Mouse (Mus musculus): ENCODE measurements around the gene Nploc4. TPM values are rescaled to one million over a fixed set of nuclear protein-coding genes. Genes with fewer than 3 reads are reported as not detected.

The Nploc4 gene
- total and polyA plus RNA-seq, 2 experiments from 2014 or later, result 28.3 to 65.8 TPM

- H3K9me3 ChIP-seq (ENCODE audit: low read length), result no peaks in the 10 kb centered on the region
- no peak for TF ChIP-seq CTCF (IDR thresholded peaks at IDR 0.05; ENCODE audit: low read depth)
- WGBS, result 75% methylated on average over 6 of the region's 6 CpGs
These were observed 6.6 kb upstream of the Nploc4 start for GRCm38 (mm10) chr11:120444106-120444505.

GRCm38 (mm10) chr11:120442765-120443280, 5.3 kb upstream of the Nploc4 start:
- DNase-seq (ENCODE audit: low spot score) (no peak), ATAC-seq (no peak)
- Histone ChIP-seq H3K9me3 (ENCODE audit: low read length) (no peaks in the 10 kb centered on the region), H3K9ac (replicated peaks; ENCODE audit: low read length) (no peak overlapping the region), H3K27me3 (ENCODE audit: insufficient read depth, low read length) (no peaks in the 10 kb centered on the region), H3K27ac (no peak overlapping the region), H3K4me1 (ENCODE audit: insufficient read depth, low read length) (no peaks in the 10 kb centered on the region), H3K4me2 (ENCODE audit: low read depth, low read length) (no peak overlapping the region), H3K4me3 (ENCODE audit: low read length) (no peak overlapping the region), H3K36me3 (ENCODE audit: insufficient read depth, low read length) (no peaks in the 10 kb centered on the region)
- WGBS, result 88% methylated on average over 3 of the region's 3 CpGs
- TF ChIP-seq CTCF (IDR thresholded peaks at IDR 0.05; ENCODE audit: low read depth), result no peak

More at GRCm38 (mm10) chr11:120444106-120444505, 6.6 kb upstream of the Nploc4 start:
- Histone ChIP-seq H3K27me3 (ENCODE audit: insufficient read depth, low read length) (no peaks in the 10 kb centered on the region), H3K4me2 (ENCODE audit: low read depth, low read length) (no peak overlapping the region), H3K4me3 (ENCODE audit: low read length) (no peak overlapping the region), H3K4me1 (ENCODE audit: insufficient read depth, low read length) (no peaks in the 10 kb centered on the region), H3K9ac (replicated peaks; ENCODE audit: low read length) (no peak overlapping the region), H3K27ac (no peak overlapping the region), H3K36me3 (ENCODE audit: insufficient read depth, low read length) (no peaks in the 10 kb centered on the region)
- DNase-seq (ENCODE audit: low spot score), result no peak
- ATAC-seq, result no peak

GRCm38 (mm10) chr11:120442344-120442743, 4.8 kb upstream of the Nploc4 start, which contains the start of gene Tspan10:
Tspan10 (plus strand) TSS chr11:120442644.
- WGBS, result 88% methylated on average over 3 of the region's 3 CpGs
- TF ChIP-seq CTCF (IDR thresholded peaks at IDR 0.05; ENCODE audit: low read depth), result no peak
- ATAC-seq, result no peak
- Histone ChIP-seq H3K4me3 (ENCODE audit: low read length) (no peak within 1 kb of the TSS), H3K9me3 (ENCODE audit: low read length) (no peaks in the 10 kb centered on the region), H3K9ac (replicated peaks; ENCODE audit: low read length) (no peak within 1 kb of the TSS), H3K4me1 (ENCODE audit: insufficient read depth, low read length) (no peaks in the 10 kb centered on the region), H3K27me3 (ENCODE audit: insufficient read depth, low read length) (no peaks in the 10 kb centered on the region), H3K4me2 (ENCODE audit: low read depth, low read length) (no peak within 1 kb of the TSS), H3K36me3 (ENCODE audit: insufficient read depth, low read length) (no peaks in the 10 kb centered on the region), H3K27ac (no peak within 1 kb of the TSS)
- DNase-seq (ENCODE audit: low spot score), result no peak

- Histone ChIP-seq H3K4me1 (ENCODE audit: insufficient read depth, low read length) (peaks cover 10% of the 10 kb centered on the region), H3K9ac (replicated peaks; ENCODE audit: low read length) (peak overlapping the region; percentile 96), H3K4me2 (ENCODE audit: low read depth, low read length) (peak overlapping the region; percentile 75), H3K27me3 (ENCODE audit: insufficient read depth, low read length) (no peaks in the 10 kb centered on the region), H3K9me3 (ENCODE audit: low read length) (no peaks in the 10 kb centered on the region), H3K27ac (peak overlapping the region; percentile 83; the same call in 1 of the 2 replicates), H3K36me3 (ENCODE audit: insufficient read depth, low read length) (peaks cover 20% of the 10 kb centered on the region; the same call in 1 of the 2 replicates), H3K4me3 (ENCODE audit: low read length) (peak overlapping the region; percentile 98)
- no peak for TF ChIP-seq CTCF (IDR thresholded peaks at IDR 0.05; ENCODE audit: low read depth)
- 23% methylated on average over 12 of the region's 12 CpGs for WGBS
- DNase-seq (ENCODE audit: low spot score) (no peak), ATAC-seq (no peak)
These were observed 413 bp upstream of the Nploc4 start for GRCm38 (mm10) chr11:120437857-120438385.

GRCm38 (mm10) chr11:120426727-120427126, 10.8 kb downstream of the Nploc4 start:
- no peaks in the 10 kb centered on the region for H3K4me1 ChIP-seq (ENCODE audit: insufficient read depth, low read length)
- H3K27ac ChIP-seq, result no peak overlapping the region
- H3K36me3 ChIP-seq (ENCODE audit: insufficient read depth, low read length), result peaks cover 46% of the 10 kb centered on the region
- ATAC-seq (no peak), DNase-seq (ENCODE audit: low spot score) (no peak)
- H3K4me3 ChIP-seq (ENCODE audit: low read length), result no peak overlapping the region
- no peaks in the 10 kb centered on the region for H3K9me3 ChIP-seq (ENCODE audit: low read length)
- no peaks in the 10 kb centered on the region for H3K27me3 ChIP-seq (ENCODE audit: insufficient read depth, low read length)
- no peak for TF ChIP-seq CTCF (IDR thresholded peaks at IDR 0.05; ENCODE audit: low read depth)
- WGBS, result 91% methylated on average over 3 of the region's 3 CpGs
- no peak overlapping the region for H3K4me2 ChIP-seq (ENCODE audit: low read depth, low read length)
- H3K9ac ChIP-seq (replicated peaks; ENCODE audit: low read length), result no peak overlapping the region

- DNase-seq (ENCODE audit: low spot score) (peak; percentile 82), ATAC-seq (no peak)
- no peaks in the 10 kb centered on the region for H3K27me3 ChIP-seq (ENCODE audit: insufficient read depth, low read length)
- no peak overlapping the region for H3K4me3 ChIP-seq (ENCODE audit: low read length)
- TF ChIP-seq CTCF (IDR thresholded peaks at IDR 0.05; ENCODE audit: low read depth), result peak; percentile 77
- no peaks in the 10 kb centered on the region for H3K4me1 ChIP-seq (ENCODE audit: insufficient read depth, low read length)
- H3K36me3 ChIP-seq (ENCODE audit: insufficient read depth, low read length), result peaks cover 53% of the 10 kb centered on the region
- H3K4me2 ChIP-seq (ENCODE audit: low read depth, low read length), result no peak overlapping the region
- H3K9ac ChIP-seq (replicated peaks; ENCODE audit: low read length), result no peak overlapping the region
- no peaks in the 10 kb centered on the region for H3K9me3 ChIP-seq (ENCODE audit: low read length)
- 65% methylated on average over 9 of the region's 9 CpGs for WGBS
- H3K27ac ChIP-seq, result no peak overlapping the region
These were observed 13.8 kb downstream of the Nploc4 start for GRCm38 (mm10) chr11:120423569-120424295.

Measured in hindbrain, postnatal 0 days (tissue).